Mouse (Mus musculus) left cerebral cortex, adult 18-20 months (tissue): Measurements from ENCODE around the gene Trp53i13. TPM values are rescaled to one million over a fixed set of nuclear protein-coding genes. Genes with fewer than 3 reads are reported as not detected.

ENCODE experiments used
- DNase-seq, 2 experiments: peaks; one replicate each; pipeline ENCODE4 v3.0.0; 2021 to 2022; ENCODE audit warnings: low spot score in 2 of 2, mixed read lengths in 1 of 2
- total RNA-seq, 2 experiments: library from RNA; stranded (reverse); gene quantifications; 2 replicates each; pipeline ENCODE4 v1.2.3; 2021

The Trp53i13 gene
- total RNA-seq, 2 experiments from 2014 or later = 4.1 to 4.5 TPM

GRCm38 (mm10) chr11:77464684-77465083 lies 51.1 kb downstream of the Trp53i13 start:
- DNase-seq = no peak

GRCm38 (mm10) chr11:77463786-77464185 lies 52.0 kb downstream of the Trp53i13 start:
- no peak for DNase-seq

GRCm38 (mm10) chr11:77463101-77463445 lies 52.7 kb downstream of the Trp53i13 start:
- DNase-seq = no peak

GRCm38 (mm10) chr11:77462283-77463100 lies 53.3 kb downstream of the Trp53i13 start, which contains the start of gene Coro6:
Coro6 (plus strand) TSS chr11:77462411.
- peak; percentile 53 to 58 for DNase-seq

GRCm38 (mm10) chr11:77461856-77462255 lies 53.9 kb downstream of the Trp53i13 start:
- DNase-seq = no peak

Other genes with a start within 250 kb of the Trp53i13 start
- 10 to 100 TPM; 37.6 to 48.5 TPM for gene Coro6, start 53.6 kb downstream of the Trp53i13 start, total RNA-seq
- gene Ankrd13b, start 26.3 kb downstream of the Trp53i13 start, total RNA-seq = 10 to 100 TPM; 80.5 to 82.5 TPM
- gene Git1, start 22.4 kb downstream of the Trp53i13 start, total RNA-seq = 100 to 1,000 TPM; 282 to 319 TPM
- 1 to 10 TPM in 1 of 2 experiments, under 1 TPM in 1; 0.77 to 1.3 TPM for gene Abhd15, start 859 bp downstream of the Trp53i13 start, total RNA-seq
- not detected for gene Gm10392, start 3.2 kb upstream of the Trp53i13 start, total RNA-seq
- gene Taok1, start 91.8 kb upstream of the Trp53i13 start, total RNA-seq = 100 to 1,000 TPM in 1 of 2 experiments, 10 to 100 TPM in 1; 98.1 to 102 TPM
- 10 to 100 TPM; 66.4 to 68.7 TPM for gene Nufip2, start 170.2 kb upstream of the Trp53i13 start, total RNA-seq
- gene Cryba1, start 209.3 kb upstream of the Trp53i13 start, total RNA-seq = not detected
- 100 to 1,000 TPM; 132 to 140 TPM for gene Myo18a, start 247.3 kb upstream of the Trp53i13 start, total RNA-seq